Mouse (Mus musculus) fibroblast of lung, adult 2 months (primary cell): ENCODE measurements at regions not wholly inside any gene's neighbourhood (a gene's known extent, or its start where the extent isn't known, plus 50 kb on each side); places are given as distances from the start of the nearest gene placed in this dataset.
"Not testable (repeated sequence)": the region's sequence is repeated elsewhere in the genome, so short reads cannot be mapped to it uniquely, and the experiment has no call there.

Experiments
- DNase-seq: peaks from one replicate; pipeline ENCODE4 v3.0.0-alpha.2; 2011; ENCODE audit warnings: low read depth

DNA sequence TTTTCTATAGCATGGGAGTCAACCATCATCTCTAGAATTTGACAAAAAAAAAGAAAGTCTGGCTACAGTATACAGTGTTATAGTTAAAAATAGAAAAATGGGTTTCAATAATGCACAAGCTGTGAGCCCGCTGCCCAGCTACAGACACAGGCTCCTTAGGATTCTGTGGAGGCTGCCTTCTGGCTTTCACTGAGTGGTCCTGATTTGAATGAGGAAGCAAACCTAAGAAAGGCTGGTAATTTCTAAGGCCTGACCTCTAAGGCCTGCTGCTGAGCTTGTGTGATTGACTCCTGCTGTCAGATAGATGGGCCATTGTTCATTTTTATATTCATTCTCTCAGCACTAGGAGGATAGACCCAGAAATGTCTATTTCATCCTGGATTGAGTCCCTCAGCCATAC lies 67.7 kb downstream of the Alg10b start:
- DNase-seq, result no peak

- DNase-seq, result no peak
Observed at GRCm38 (mm10) chr15:90294353-90294922, 70.3 kb downstream of the Alg10b start.

- DNase-seq, result no peak
Observed at GRCm38 (mm10) chr15:90298566-90298965, 74.5 kb downstream of the Alg10b start.

DNA sequence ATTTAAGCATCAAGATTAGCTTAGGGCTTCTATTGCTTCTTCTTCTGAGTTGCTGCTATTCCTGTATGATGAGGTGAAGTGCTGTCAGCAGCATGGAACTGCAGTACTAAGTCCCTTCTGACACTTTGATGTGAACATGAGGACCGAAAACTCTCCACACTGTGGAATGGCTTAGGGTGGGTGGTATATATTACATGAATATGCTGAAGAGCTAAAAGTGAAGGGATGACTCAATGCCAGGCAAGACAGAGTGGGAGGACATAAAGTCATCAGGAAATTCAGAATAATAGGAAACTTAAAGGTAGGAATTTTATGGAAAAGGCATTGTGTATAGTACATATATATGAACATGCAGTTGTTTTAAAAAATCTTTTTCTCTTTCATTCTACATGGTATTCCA lies 79.3 kb downstream of the Alg10b start:
- DNase-seq, result no peak

DNA sequence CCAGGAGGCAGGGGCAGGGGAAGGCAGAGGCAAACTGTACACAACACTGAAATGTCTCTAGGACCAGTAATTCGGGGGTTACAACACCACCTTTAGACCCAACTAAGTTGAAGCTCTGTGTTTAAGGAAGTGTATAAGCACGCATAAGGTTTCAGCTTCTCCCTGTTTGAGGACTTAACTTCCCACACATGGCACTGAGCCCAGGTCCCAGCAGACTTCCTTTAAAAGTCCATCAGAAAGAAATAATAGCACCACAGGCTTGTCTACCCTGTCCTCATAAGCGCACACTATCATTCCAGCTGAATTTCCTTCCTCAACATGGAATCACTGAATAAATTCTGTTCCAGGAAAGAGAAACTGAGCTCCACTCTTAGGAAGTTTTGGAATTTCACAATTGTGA lies 80.9 kb downstream of the Alg10b start:
- no peak for DNase-seq

GRCm38 (mm10) chr15:90306866-90307265 lies 82.8 kb downstream of the Alg10b start:
- DNase-seq, result no peak

GRCm38 (mm10) chr15:90308433-90308832 lies 84.3 kb downstream of the Alg10b start:
- DNase-seq, result not testable (repeated sequence)

- no peak for DNase-seq
Observed at GRCm38 (mm10) chr15:90308869-90309268, 84.8 kb downstream of the Alg10b start.

DNA sequence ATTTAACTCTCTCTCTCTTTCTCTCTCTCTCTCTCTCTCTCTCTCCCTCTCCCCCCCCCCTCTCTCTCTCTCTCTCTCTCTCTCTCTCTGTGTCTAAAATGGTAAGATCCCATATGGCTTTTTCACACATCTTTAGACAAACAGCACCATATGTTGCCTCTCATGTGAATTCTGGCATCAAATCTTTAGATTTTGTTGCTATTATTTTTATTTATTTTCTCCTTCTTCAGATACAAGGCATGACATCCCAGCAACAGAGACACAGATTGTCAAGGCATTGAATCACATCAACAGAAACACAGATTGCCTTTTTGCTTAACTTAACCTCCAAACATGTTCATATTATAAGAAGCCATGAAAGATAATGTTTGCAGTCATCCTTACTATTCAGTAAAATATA lies 85.6 kb downstream of the Alg10b start:
- no peak for DNase-seq

- no peak for DNase-seq
Observed at GRCm38 (mm10) chr15:90321774-90322173, 97.7 kb downstream of the Alg10b start.

- DNase-seq, result no peak
Observed at GRCm38 (mm10) chr15:90333275-90333674, 109.2 kb downstream of the Alg10b start.

DNA sequence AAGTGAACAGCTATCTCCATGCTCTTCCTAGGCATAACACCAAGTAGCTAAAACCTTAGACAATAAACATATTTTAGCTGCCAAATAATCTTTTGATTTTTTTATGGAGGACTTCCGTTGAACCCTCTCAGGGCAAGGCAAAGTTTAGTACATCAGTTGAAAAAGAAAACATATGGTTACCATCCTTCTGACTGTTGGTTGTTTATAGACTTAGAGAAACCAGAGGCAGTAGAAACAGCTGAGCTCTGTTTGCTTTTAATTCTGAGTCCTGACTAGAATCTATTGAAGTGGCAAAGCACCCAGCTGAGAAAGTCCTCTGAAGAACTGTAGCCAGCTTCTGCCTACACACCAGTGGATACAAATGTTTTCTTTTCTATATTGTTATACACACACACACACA lies 109.7 kb downstream of the Alg10b start:
- DNase-seq, result no peak

DNA sequence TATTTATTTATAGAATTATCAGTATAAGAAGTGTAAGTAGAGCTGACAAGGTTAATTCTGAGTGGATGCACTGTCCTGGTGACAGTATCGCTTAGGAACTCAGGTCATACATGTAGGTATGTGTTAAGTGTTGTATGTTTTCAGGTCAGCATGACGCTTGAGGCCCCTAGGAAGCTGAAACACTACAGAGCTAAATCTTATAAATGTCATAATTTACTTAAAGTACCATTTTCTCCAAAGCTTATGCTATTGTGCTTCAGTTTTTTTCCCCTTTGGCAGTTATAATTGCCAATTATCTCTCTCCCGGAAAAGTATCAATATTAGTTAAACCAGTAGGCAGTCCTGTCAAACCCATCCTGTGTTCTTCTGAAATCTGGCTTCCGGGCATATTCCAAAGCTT lies 110.3 kb downstream of the Alg10b start:
- no peak for DNase-seq

DNA sequence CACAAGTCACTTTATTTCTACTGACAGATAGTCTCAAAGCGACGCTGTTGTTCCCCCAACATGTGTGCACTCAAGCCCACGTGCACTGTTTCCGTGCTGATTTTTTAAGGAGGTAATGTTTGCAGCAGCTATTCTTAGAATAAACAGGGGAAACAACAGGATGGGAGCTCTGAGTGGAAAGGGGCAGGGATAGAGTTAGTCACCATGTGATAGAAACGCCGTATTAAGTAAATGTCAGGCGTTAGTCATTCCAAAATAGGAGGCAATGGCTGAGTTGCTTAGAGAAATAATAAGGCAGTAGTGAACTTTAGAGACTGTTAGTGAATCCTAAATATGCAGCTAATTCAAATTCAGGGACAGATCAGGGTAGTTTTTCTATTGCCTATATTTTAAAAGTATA lies 111.4 kb downstream of the Alg10b start:
- DNase-seq, result no peak

GRCm38 (mm10) chr15:90340089-90340488 lies 116.0 kb downstream of the Alg10b start:
- DNase-seq, result no peak

DNA sequence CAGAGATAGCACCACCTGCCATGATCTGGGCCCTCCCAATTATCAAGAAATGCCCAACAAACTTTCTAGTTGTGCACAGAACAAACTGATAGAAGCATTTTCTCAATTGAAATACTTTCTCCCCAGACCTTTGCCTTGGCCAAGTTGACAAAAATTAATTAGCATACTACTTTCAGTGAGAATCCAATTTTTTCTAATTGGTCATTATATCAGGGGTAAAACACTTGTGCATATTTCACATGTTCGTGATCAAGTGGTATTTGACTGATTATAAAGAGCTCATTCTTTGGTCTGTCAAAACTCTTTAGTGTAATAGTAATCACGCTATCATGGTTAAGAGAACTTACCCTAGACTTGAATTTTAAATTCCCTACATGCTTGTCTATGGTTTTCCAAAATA lies 117.2 kb downstream of the Alg10b start:
- no peak for DNase-seq

DNA sequence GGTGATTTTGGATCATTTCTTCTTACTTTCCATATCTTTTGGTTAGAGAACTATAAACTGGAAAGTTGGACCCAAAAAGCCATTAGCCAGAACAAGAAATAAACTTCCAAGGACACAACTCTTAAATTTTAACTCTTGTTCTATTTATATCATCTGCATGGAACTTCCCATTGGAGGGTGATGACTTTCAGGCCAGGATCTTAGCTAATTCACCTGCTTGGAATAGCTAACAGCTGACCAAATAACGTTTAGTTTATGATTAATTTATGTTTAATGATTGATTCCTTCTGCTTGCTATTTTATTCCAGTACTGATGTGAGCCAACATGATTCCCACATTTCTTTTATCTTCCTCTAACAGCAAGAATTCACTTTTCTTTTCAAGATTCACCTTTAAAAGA lies 119.7 kb downstream of the Alg10b start:
- no peak for DNase-seq

- no peak for DNase-seq
Observed at GRCm38 (mm10) chr15:90344956-90345355, 120.8 kb downstream of the Alg10b start.

DNA sequence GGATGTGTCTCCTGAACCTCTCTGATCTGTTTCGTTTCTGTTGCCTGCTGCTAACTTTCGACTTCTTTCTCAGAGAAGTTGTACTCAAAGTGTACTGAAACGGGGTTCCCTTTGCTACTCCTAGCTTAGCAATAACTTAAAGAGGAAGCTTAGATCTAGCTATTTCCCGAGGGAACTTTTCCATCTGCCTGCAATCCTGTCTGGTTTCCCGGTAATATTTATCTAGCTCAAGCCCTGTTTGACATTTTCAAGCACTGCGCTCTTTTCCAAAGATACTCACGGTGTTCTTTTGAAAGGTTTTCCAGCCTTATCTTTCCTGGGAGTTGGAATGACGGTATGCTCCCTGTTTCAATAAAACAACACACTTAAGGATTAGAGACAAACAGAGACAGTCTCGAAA lies 122.1 kb downstream of the Alg10b start:
- DNase-seq, result no peak

- no peak for DNase-seq
Observed at GRCm38 (mm10) chr15:90346757-90347156, 122.6 kb downstream of the Alg10b start.

DNA sequence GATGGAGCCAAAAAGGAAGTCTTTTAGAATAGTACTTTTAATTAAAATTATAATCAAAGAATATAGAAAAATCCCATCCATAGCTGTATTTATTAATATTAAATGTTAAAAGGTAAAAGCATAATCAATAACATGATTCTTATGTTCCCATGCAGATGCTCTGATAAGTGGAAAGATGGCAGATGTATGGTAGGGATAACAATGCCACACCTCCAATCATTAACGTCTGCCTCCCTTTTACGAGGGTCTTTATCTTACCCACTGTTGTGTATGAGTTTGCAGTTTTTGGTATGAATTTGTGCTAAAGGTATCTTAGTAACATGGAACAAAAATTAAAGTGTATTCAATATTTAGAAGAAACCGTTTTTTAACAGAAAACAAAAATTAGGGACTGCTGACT lies 127.8 kb downstream of the Alg10b start:
- DNase-seq, result no peak

DNA sequence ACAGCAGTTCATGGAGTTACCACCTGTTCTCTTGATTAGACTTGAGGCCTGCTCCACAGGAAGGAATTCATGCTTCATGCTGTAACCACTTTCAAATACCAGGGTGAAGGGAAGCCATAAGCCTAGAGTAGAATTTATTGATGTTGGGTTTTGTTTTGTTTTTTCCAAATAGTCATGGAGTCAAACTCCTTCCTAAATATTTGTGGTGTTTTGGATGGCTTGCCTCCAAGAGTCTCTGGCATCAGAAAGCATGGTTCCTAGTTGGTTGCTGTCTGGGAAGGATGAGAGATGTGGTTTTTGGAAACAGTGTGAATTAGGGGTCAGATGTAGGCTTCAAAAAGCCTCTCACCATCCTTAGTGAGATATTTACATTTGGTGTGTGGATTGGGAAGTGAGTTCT lies 141.5 kb downstream of the Alg10b start:
- DNase-seq, result peak; percentile 54

DNA sequence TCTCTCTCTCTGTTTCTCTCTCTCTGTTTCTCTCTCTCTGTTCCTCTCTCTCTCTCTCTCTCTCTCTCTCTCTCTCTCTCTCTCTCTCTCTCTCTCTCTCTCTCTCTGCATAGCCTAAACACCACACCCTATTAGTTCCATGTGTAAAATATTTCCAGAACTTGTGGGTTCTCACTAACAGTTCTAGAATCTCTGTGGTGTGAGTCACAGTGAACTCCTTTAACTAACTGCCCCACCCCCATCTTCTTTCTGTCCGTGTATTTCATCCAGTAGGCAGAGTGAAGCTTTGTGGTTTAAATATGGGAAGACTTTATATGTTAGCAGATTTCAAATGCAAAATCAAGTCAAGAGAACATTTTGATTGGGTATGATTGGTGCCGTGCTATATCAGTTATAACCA lies 153.8 kb downstream of the Alg10b start:
- peak; percentile 27 for DNase-seq

- no peak for DNase-seq
Observed at GRCm38 (mm10) chr15:90396961-90397360, 172.8 kb downstream of the Alg10b start.
